Mouse (Mus musculus) forebrain, embryonic 14.5 days (tissue): ENCODE measurements around the gene Gm42957. TPM values are rescaled to one million over a fixed set of nuclear protein-coding genes. Genes with fewer than 3 reads are reported as not detected.
"Not testable (repeated sequence)": the region's sequence is repeated elsewhere in the genome, so short reads cannot be mapped to it uniquely, and the experiment has no call there.

ENCODE experiments used
- ATAC-seq: fragments of 200-750 bp; cut with Nextera tagmentation; 2 replicates; pipeline ENCODE4 v1.8.0; 2017; ENCODE audit warnings: mild to moderate bottlenecking, moderate library complexity
- DNase-seq: peaks from one replicate; pipeline ENCODE4 v3.0.0-alpha.2; 2015; ENCODE audit warnings: low spot score
- H3K27ac ChIP-seq: fragments of 300-500 bp; sonication (generic); 2 replicates; pipeline ENCODE4 v1.5.1; 2014; ENCODE audit warnings: low read depth, mild to moderate bottlenecking, control low read depth, low read length, moderate library complexity
- H3K27me3 ChIP-seq: fragments of 300-500 bp; sonication (generic); replicated peaks from 2 replicates; pipeline ENCODE4 v1.6.1; 2014; ENCODE audit warnings: low read length, control low read depth, mixed read lengths; ENCODE audit not compliant: control insufficient read depth, insufficient read depth
- H3K36me3 ChIP-seq: fragments of 300-500 bp; sonication (generic); 2 replicates; pipeline ENCODE4 v1.6.1; 2014; ENCODE audit warnings: low read length, control low read depth; ENCODE audit not compliant: control insufficient read depth, insufficient read depth
- H3K4me1 ChIP-seq: fragments of 300-500 bp; sonication (generic); 2 replicates; pipeline ENCODE4 v1.6.1; 2014; ENCODE audit warnings: antibody characterized with exemption, low read length, control low read depth; ENCODE audit not compliant: control insufficient read depth, insufficient read depth
- H3K4me2 ChIP-seq: fragments of 300-500 bp; sonication (generic); 2 replicates; pipeline ENCODE4 v1.6.1; 2014; ENCODE audit warnings: mild to moderate bottlenecking, control low read depth, low read length
- H3K4me3 ChIP-seq: fragments of 300-500 bp; sonication (generic); 2 replicates; pipeline ENCODE4 v1.5.1; 2014; ENCODE audit warnings: low read depth, low read length, control low read depth
- H3K9ac ChIP-seq: fragments of 300-500 bp; sonication (generic); 2 replicates; pipeline ENCODE4 v1.6.1; 2014; ENCODE audit warnings: mild to moderate bottlenecking, low read length, control low read depth, moderate library complexity
- H3K9me3 ChIP-seq: fragments of 300-500 bp; sonication (generic); replicated peaks from 2 replicates; pipeline ENCODE4 v1.6.1; 2016; ENCODE audit warnings: low read length, control low read depth, mixed read lengths; ENCODE audit not compliant: control insufficient read depth
- WGBS: fragments of 180-500 bp; shearing (Covaris S2); extraction: QIAGEN DNeasy Blood & Tissue Kit; methylation state at CpG from one replicate; pipeline ENCODE4 v1.1.7; 2014; 5-methylcytosine and 5-hydroxymethylcytosine counted together
- polyA plus RNA-seq: library from polyadenylated mRNA; unstranded; fragments of >200 nt; fragmentation: Nextera tagmentation; extraction: Ambion mirVana; gene quantifications from 2 replicates; pipeline ENCODE4 v1.2.1, GENCODE M21; 2014

Gene Gm42957
- polyA plus RNA-seq, 1 experiment from 2014 or later, result 0.13 TPM

GRCm38 (mm10) chr3:96603311-96603710 lies 32.0 kb upstream of the Gm42957 start:
- Histone ChIP-seq H3K36me3 (no peaks in the 10 kb centered on the region), H3K27ac (peak overlapping the region; percentile 96), H3K27me3 (no peaks in the 10 kb centered on the region), H3K9ac (peak overlapping the region; percentile 90), H3K9me3 (no peaks in the 10 kb centered on the region), H3K4me1 (peaks cover 46% of the 10 kb centered on the region), H3K4me3 (peak overlapping the region; percentile 82), H3K4me2 (peak overlapping the region; percentile 69)
- DNase-seq (peak; percentile 63), ATAC-seq (no peak)
- 35% methylated on average over 5 of the region's 5 CpGs for WGBS

GRCm38 (mm10) chr3:96606007-96606406 lies 29.3 kb upstream of the Gm42957 start:
- H3K9me3 ChIP-seq, DNase-seq, H3K9ac ChIP-seq, H3K27ac ChIP-seq, H3K36me3 ChIP-seq, ATAC-seq, H3K4me3 ChIP-seq, H3K4me2 ChIP-seq, H3K27me3 ChIP-seq: not testable (repeated sequence)
- H3K4me1 ChIP-seq, result peaks cover 36% of the 10 kb centered on the region
- WGBS, result 84% methylated on average over 4 of the region's 4 CpGs

GRCm38 (mm10) chr3:96606618-96607017 lies 28.7 kb upstream of the Gm42957 start:
- ATAC-seq, result no peak
- H3K9me3 ChIP-seq, result no peaks in the 10 kb centered on the region
- 91% methylated on average over 4 of the region's 4 CpGs for WGBS
- H3K4me3 ChIP-seq, result no peak overlapping the region
- no peak overlapping the region for H3K4me2 ChIP-seq
- H3K27ac ChIP-seq, result no peak overlapping the region
- no peak overlapping the region for H3K9ac ChIP-seq
- DNase-seq, result no peak
- peaks cover 36% of the 10 kb centered on the region for H3K4me1 ChIP-seq
- no peaks in the 10 kb centered on the region for H3K36me3 ChIP-seq
- H3K27me3 ChIP-seq, result no peaks in the 10 kb centered on the region

- H3K9me3 ChIP-seq, result no peaks in the 10 kb centered on the region
- H3K36me3 ChIP-seq, result peaks cover 71% of the 10 kb centered on the region
- ATAC-seq (no peak), DNase-seq (no peak)
- H3K27ac ChIP-seq, result no peak overlapping the region
- no peaks in the 10 kb centered on the region for H3K4me1 ChIP-seq
- no peaks in the 10 kb centered on the region for H3K27me3 ChIP-seq
- H3K4me2 ChIP-seq, result no peak overlapping the region
- no peak overlapping the region for H3K4me3 ChIP-seq
- H3K9ac ChIP-seq, result no peak overlapping the region
- WGBS, result 97% methylated on average over 3 of the region's 3 CpGs
Measured at GRCm38 (mm10) chr3:96617941-96618340, 17.3 kb upstream of the Gm42957 start.

- Histone ChIP-seq H3K4me2 (no peak overlapping the region), H3K36me3 (peaks cover 61% of the 10 kb centered on the region), H3K27ac (no peak overlapping the region), H3K9ac (no peak overlapping the region), H3K4me1 (no peaks in the 10 kb centered on the region), H3K4me3 (no peak overlapping the region), H3K27me3 (no peaks in the 10 kb centered on the region), H3K9me3 (no peaks in the 10 kb centered on the region)
- WGBS, result 86% methylated on average over 4 of the region's 4 CpGs
- DNase-seq (no peak), ATAC-seq (no peak)
Measured at GRCm38 (mm10) chr3:96623201-96623600, 12.1 kb upstream of the Gm42957 start.

- DNase-seq (peak; percentile 100), ATAC-seq (peak; percentile 93)
- H3K36me3 ChIP-seq, result peaks cover 37% of the 10 kb centered on the region
- peak within 1 kb of the TSS; percentile 59; the same call in 1 of the 2 replicates for H3K27ac ChIP-seq
- H3K9ac ChIP-seq, result peak within 1 kb of the TSS; percentile 73
- H3K4me3 ChIP-seq, result peak within 1 kb of the TSS; percentile 64
- WGBS, result under 1% methylated on average over 48 of the region's 48 CpGs
- H3K27me3 ChIP-seq, result no peaks in the 10 kb centered on the region
- H3K4me1 ChIP-seq, result peaks cover 14% of the 10 kb centered on the region
- H3K4me2 ChIP-seq, result peak within 1 kb of the TSS; percentile 84
- no peaks in the 10 kb centered on the region for H3K9me3 ChIP-seq
Measured at GRCm38 (mm10) chr3:96629729-96630600, 5.3 kb upstream of the Gm42957 start, which contains the start of gene Rbm8a. Gene Rbm8a, plus strand, starts transcription at chr3:96629933.

- H3K27ac ChIP-seq, result no peak overlapping the region
- no peak overlapping the region for H3K4me3 ChIP-seq
- DNase-seq (no peak), ATAC-seq (no peak)
- no peak overlapping the region for H3K9ac ChIP-seq
- peaks cover 21% of the 10 kb centered on the region for H3K4me1 ChIP-seq
- H3K36me3 ChIP-seq, result peaks cover 31% of the 10 kb centered on the region
- no peaks in the 10 kb centered on the region for H3K9me3 ChIP-seq
- H3K4me2 ChIP-seq, result no peak overlapping the region
- H3K27me3 ChIP-seq, result no peaks in the 10 kb centered on the region
Measured at GRCm38 (mm10) chr3:96632058-96632457, 3.2 kb upstream of the Gm42957 start.

- Histone ChIP-seq H3K27ac (no peak overlapping the region), H3K36me3 (peaks cover 41% of the 10 kb centered on the region), H3K4me2 (no peak overlapping the region), H3K27me3 (no peaks in the 10 kb centered on the region), H3K4me3 (no peak overlapping the region), H3K9me3 (0 out of 2 replicates have a peak, but pooled peaks cover under 1% of the 10 kb centered on the region), H3K4me1 (peaks cover 19% of the 10 kb centered on the region), H3K9ac (no peak overlapping the region)
- DNase-seq (no peak), ATAC-seq (no peak)
- WGBS, result 77% methylated on average over 1 of the region's 1 CpGs
Measured at GRCm38 (mm10) chr3:96634015-96634414, 1.3 kb upstream of the Gm42957 start.

GRCm38 (mm10) chr3:96635906-96636305 lies 632 bp downstream of the Gm42957 start:
- Histone ChIP-seq H3K4me2 (peak overlapping the region; percentile 81), H3K9me3 (0 out of 2 replicates have a peak, but pooled peaks cover 2% of the 10 kb centered on the region), H3K27me3 (no peaks in the 10 kb centered on the region), H3K4me1 (peaks cover 13% of the 10 kb centered on the region), H3K36me3 (peaks cover 53% of the 10 kb centered on the region), H3K4me3 (peak overlapping the region; percentile 66), H3K9ac (peak overlapping the region; percentile 89), H3K27ac (peak overlapping the region; percentile 70; the same call in 1 of the 2 replicates)
- ATAC-seq (no peak; the same call in 1 of the 2 replicates), DNase-seq (no peak)
- WGBS, result 15% methylated on average over 15 of the region's 15 CpGs
